Mouse (Mus musculus): ENCODE measurements around the gene Mitd1. TPM values are rescaled to one million over a fixed set of nuclear protein-coding genes. Genes with fewer than 3 reads are reported as not detected.

The Mitd1 gene
- polyA plus RNA-seq (2014; fragmentation: Illumina TruSeq; extraction: RNeasy Lipid Tissue Mini Kit (QIAGEN cat#74804); ENCODE audit: low read depth, low replicate concordance) = 32.9 TPM

GRCm38 (mm10) chr1:37890025-37890652, at the start of gene Mitd1, which contains the start of gene Mrpl30:
Gene Mitd1 (minus strand): TSS chr1:37890411.
Gene Mrpl30 (plus strand): TSS chr1:37890477.

GRCm38 (mm10) chr1:37916393-37916792, 26.2 kb upstream of the Mitd1 start, which contains the start of gene Lyg2:
Gene Lyg2 (minus strand): TSS chr1:37916493.

GRCm38 (mm10) chr1:37871704-37872103, 18.5 kb downstream of the Mitd1 start, which contains the start of gene Lipt1:
Gene Lipt1 (plus strand): TSS chr1:37871738.

GRCm38 (mm10) chr1:37866286-37866685, 23.9 kb downstream of the Mitd1 start, which contains the start of gene Tsga10:
Gene Tsga10 (minus strand): TSS chr1:37866429.

Other genes with a start within 250 kb of the Mitd1 start
- gene 2010300C02Rik, start 170.3 kb downstream of the Mitd1 start, polyA plus RNA-seq (2014; fragmentation: Illumina TruSeq; extraction: RNeasy Lipid Tissue Mini Kit (QIAGEN cat#74804); ENCODE audit: low read depth, low replicate concordance) = not detected
- 3.6 TPM for gene Tsga10, start 24.0 kb downstream of the Mitd1 start, polyA plus RNA-seq (2014; fragmentation: Illumina TruSeq; extraction: RNeasy Lipid Tissue Mini Kit (QIAGEN cat#74804); ENCODE audit: low read depth, low replicate concordance)
- 11.0 TPM for gene Lipt1, start 18.7 kb downstream of the Mitd1 start, polyA plus RNA-seq (2014; fragmentation: Illumina TruSeq; extraction: RNeasy Lipid Tissue Mini Kit (QIAGEN cat#74804); ENCODE audit: low read depth, low replicate concordance)
- gene Mrpl30, start 66 bp upstream of the Mitd1 start, polyA plus RNA-seq (2014; fragmentation: Illumina TruSeq; extraction: RNeasy Lipid Tissue Mini Kit (QIAGEN cat#74804); ENCODE audit: low read depth, low replicate concordance) = 203 TPM
- gene Lyg2, start 26.1 kb upstream of the Mitd1 start, polyA plus RNA-seq (2014; fragmentation: Illumina TruSeq; extraction: RNeasy Lipid Tissue Mini Kit (QIAGEN cat#74804); ENCODE audit: low read depth, low replicate concordance) = not detected
- gene Lyg1, start 67.3 kb upstream of the Mitd1 start, polyA plus RNA-seq (2014; fragmentation: Illumina TruSeq; extraction: RNeasy Lipid Tissue Mini Kit (QIAGEN cat#74804); ENCODE audit: low read depth, low replicate concordance) = not detected
- gene Txndc9, start 107.5 kb upstream of the Mitd1 start, polyA plus RNA-seq (2014; fragmentation: Illumina TruSeq; extraction: RNeasy Lipid Tissue Mini Kit (QIAGEN cat#74804); ENCODE audit: low read depth, low replicate concordance) = 84.7 TPM
- gene Eif5b, start 107.6 kb upstream of the Mitd1 start, polyA plus RNA-seq (2014; fragmentation: Illumina TruSeq; extraction: RNeasy Lipid Tissue Mini Kit (QIAGEN cat#74804); ENCODE audit: low read depth, low replicate concordance) = 41.5 TPM
- 10.9 TPM for gene Rev1, start 239.4 kb upstream of the Mitd1 start, polyA plus RNA-seq (2014; fragmentation: Illumina TruSeq; extraction: RNeasy Lipid Tissue Mini Kit (QIAGEN cat#74804); ENCODE audit: low read depth, low replicate concordance)